Mouse (Mus musculus): ENCODE data around the gene Snx21.

DNA sequence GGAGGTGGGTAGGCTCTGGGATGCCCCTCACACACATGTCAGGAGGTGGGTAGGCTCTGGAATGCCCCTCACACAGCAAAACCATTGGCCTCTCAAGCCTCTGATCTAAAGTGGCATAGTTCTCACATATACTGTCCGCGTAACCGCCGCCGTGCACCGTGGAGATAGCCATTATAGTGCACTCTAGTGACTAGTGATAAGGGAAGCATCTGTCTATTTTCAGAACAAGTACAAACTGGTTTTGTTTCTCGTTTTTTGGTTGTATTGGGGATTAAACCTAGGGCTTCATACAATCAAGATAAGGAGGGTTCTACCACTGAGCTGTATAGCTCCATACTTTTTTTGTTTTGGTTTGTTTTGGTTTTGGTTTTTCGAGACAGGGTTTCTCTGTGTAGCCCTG, 30.2 kb downstream of the Snx21 start:
- TF ChIP-seq CTCF (IDR thresholded peaks at IDR 0.05; ENCODE audit: control insufficient read depth, insufficient read depth, insufficient replicate concordance, low read depth, low read length) = no peak
- no peak for TF ChIP-seq POLR2A (IDR thresholded peaks at IDR 0.05; ENCODE audit: control insufficient read depth, low read depth, low read length)

Data from testis, adult 2 months (tissue).